Mouse (Mus musculus) induced T-regulatory cell, adult 2 months (primary cell): ENCODE measurements around the gene Hist1h2bb.
A peak's percentile ranks its signal among the peaks of the same experiment; 100 is the strongest.

Source experiments
- DNase-seq: peaks from one replicate; pipeline ENCODE4 v3.0.0-alpha.2; 2012; ENCODE audit warnings: low read depth

Gene Hist1h2bb

GRCm38 (mm10) chr13:23749563-23750121, 3.1 kb downstream of the Hist1h2bb start:
- DNase-seq = peak; percentile 25

GRCm38 (mm10) chr13:23750839-23751477, 4.4 kb downstream of the Hist1h2bb start, which contains the start of gene Hist1h2ab:
Hist1h2ab (plus strand) TSS chr13:23751126.
- DNase-seq = peak; percentile 87

GRCm38 (mm10) chr13:23751478-23751956, 5.0 kb downstream of the Hist1h2bb start:
- peak; percentile 73 for DNase-seq

- peak; percentile 95 for DNase-seq
These were observed 5.7 kb downstream of the Hist1h2bb start, which contains the start of gene Hist1h3b for GRCm38 (mm10) chr13:23752067-23752741. Hist1h3b (plus strand) TSS chr13:23752267.

GRCm38 (mm10) chr13:23752742-23753172, 6.2 kb downstream of the Hist1h2bb start:
- peak; percentile 57 for DNase-seq

GRCm38 (mm10) chr13:23753314-23754078, 7.0 kb downstream of the Hist1h2bb start:
- DNase-seq = peak; percentile 18

GRCm38 (mm10) chr13:23755000-23755399, 8.5 kb downstream of the Hist1h2bb start:
- DNase-seq = no peak

GRCm38 (mm10) chr13:23756790-23757189, 10.3 kb downstream of the Hist1h2bb start, which contains the start of gene Hist1h4b:
Hist1h4b (plus strand) TSS chr13:23757013.
- peak; percentile 95 for DNase-seq

GRCm38 (mm10) chr13:23757211-23757773, 10.8 kb downstream of the Hist1h2bb start:
- DNase-seq = peak; percentile 69

GRCm38 (mm10) chr13:23757921-23758320, 11.4 kb downstream of the Hist1h2bb start:
- peak; percentile 23 for DNase-seq

GRCm38 (mm10) chr13:23759251-23759771, 12.8 kb downstream of the Hist1h2bb start:
- DNase-seq = peak; percentile 18

GRCm38 (mm10) chr13:23759916-23760239, 13.3 kb downstream of the Hist1h2bb start:
- no peak for DNase-seq

- DNase-seq = peak; percentile 78
These were observed 13.9 kb downstream of the Hist1h2bb start for GRCm38 (mm10) chr13:23760240-23760971.

- DNase-seq = peak; percentile 100
These were observed 14.7 kb downstream of the Hist1h2bb start, which contains the start of gene Hist1h4a for GRCm38 (mm10) chr13:23760972-23761864. Hist1h4a (minus strand) TSS chr13:23761230.

- peak; percentile 92 for DNase-seq
These were observed 15.6 kb downstream of the Hist1h2bb start, which contains the start of gene Hist1h3a for GRCm38 (mm10) chr13:23761871-23762821. Hist1h3a (minus strand) TSS chr13:23762386.

GRCm38 (mm10) chr13:23763242-23763585, 16.7 kb downstream of the Hist1h2bb start:
- no peak for DNase-seq

- DNase-seq = peak; percentile 93
These were observed 17.2 kb downstream of the Hist1h2bb start, which contains the start of gene Hist1h1a for GRCm38 (mm10) chr13:23763586-23764323. Hist1h1a (plus strand) TSS chr13:23763666.
